Mouse (Mus musculus): ENCODE data around the gene Cdc37l1. TPM values are rescaled to one million over a fixed set of nuclear protein-coding genes. Genes with fewer than 3 reads are reported as not detected.

Gene Cdc37l1
- polyA plus RNA-seq, 1 experiment: 26.0 TPM

- TF ChIP-seq POLR2A (IDR thresholded peaks at IDR 0.05; ENCODE audit: control insufficient read depth, extremely low read depth, insufficient read depth, low read length, poor library complexity): no peak
- TF ChIP-seq CTCF (IDR thresholded peaks at IDR 0.05; ENCODE audit: borderline replicate concordance, control insufficient read depth, extremely low read depth, insufficient read depth, low read length, poor library complexity): no peak
- Histone ChIP-seq H3K36me3 (ENCODE audit: control insufficient read depth, insufficient read depth, low read length) (no peaks in the 10 kb centered on the region), H3K4me3 (ENCODE audit: control insufficient read depth, insufficient read depth, low read length) (peak overlapping the region; percentile 57), H3K27me3 (ENCODE audit: control insufficient read depth, insufficient read depth, low read length) (no peaks in the 10 kb centered on the region), H3K27ac (ENCODE audit: control insufficient read depth, insufficient read depth, low read length) (peak overlapping the region; percentile 32; the same call in 1 of the 2 replicates), H3K4me1 (replicated peaks; ENCODE audit: control insufficient read depth, insufficient read depth, low read length) (peaks cover 11% of the 10 kb centered on the region)
- WGBS: 24% methylated on average over 11 of the region's 11 CpGs
- DNase-seq: peak; percentile 64
Observed at GRCm38 (mm10) chr19:29066981-29067471, 76.9 kb downstream of the Cdc37l1 start.

DNA sequence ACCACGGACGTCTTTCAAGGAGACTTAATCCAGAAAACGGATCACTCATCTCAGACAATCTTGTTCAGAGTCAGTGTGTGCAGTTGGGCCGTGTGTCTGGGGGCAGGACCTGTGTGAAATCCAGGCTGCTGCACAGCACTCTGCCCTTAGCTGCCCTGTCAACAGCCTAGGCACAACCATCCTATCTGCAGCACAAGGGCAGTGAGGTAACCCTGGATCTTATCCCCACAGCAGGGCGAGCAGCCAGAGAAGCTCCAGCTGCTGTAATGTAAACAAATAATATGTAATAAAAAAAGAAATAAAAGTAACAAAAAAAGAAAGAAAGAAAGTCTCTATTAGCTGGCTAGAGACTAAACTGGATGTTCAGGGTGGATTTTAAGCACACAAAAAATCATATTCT is 79.0 kb downstream of the Cdc37l1 start:
- no peak overlapping the region for H3K27ac ChIP-seq (ENCODE audit: control insufficient read depth, insufficient read depth, low read length)
- DNase-seq: no peak
- TF ChIP-seq CTCF (IDR thresholded peaks at IDR 0.05; ENCODE audit: borderline replicate concordance, control insufficient read depth, extremely low read depth, insufficient read depth, low read length, poor library complexity): no peak
- TF ChIP-seq POLR2A (IDR thresholded peaks at IDR 0.05; ENCODE audit: control insufficient read depth, extremely low read depth, insufficient read depth, low read length, poor library complexity): no peak
- WGBS: 94% methylated on average over 5 of the region's 5 CpGs
- no peaks in the 10 kb centered on the region for H3K36me3 ChIP-seq (ENCODE audit: control insufficient read depth, insufficient read depth, low read length)
- no peaks in the 10 kb centered on the region for H3K27me3 ChIP-seq (ENCODE audit: control insufficient read depth, insufficient read depth, low read length)
- no peak overlapping the region for H3K4me3 ChIP-seq (ENCODE audit: control insufficient read depth, insufficient read depth, low read length)
- peaks cover 11% of the 10 kb centered on the region for H3K4me1 ChIP-seq (replicated peaks; ENCODE audit: control insufficient read depth, insufficient read depth, low read length)

DNA sequence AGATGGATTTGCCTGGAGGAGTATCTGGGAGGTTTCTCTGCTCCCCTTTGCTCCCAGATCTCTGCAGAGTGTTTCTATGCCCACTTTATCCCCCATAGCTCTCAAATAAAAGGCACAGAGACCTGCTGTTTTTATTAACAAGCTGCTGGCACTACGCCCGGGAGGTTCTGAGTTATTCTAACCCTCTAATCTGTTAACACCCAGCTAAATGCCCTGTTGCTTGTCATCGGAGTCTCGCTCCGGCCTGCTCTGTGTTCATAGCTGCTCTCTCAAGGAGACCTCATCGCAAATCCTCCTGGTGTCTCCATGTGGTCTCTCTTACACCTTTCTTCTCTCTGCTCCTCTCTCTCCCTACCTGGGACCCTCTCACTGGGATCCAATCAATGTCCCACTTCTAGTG is 84.7 kb downstream of the Cdc37l1 start:
- no peak overlapping the region for H3K27ac ChIP-seq (ENCODE audit: control insufficient read depth, insufficient read depth, low read length)

More for the DNA sequence above, 84.7 kb downstream of the Cdc37l1 start:
- TF ChIP-seq POLR2A (IDR thresholded peaks at IDR 0.05; ENCODE audit: control insufficient read depth, extremely low read depth, insufficient read depth, low read length, poor library complexity): no peak
- no peak for TF ChIP-seq CTCF (IDR thresholded peaks at IDR 0.05; ENCODE audit: borderline replicate concordance, control insufficient read depth, extremely low read depth, insufficient read depth, low read length, poor library complexity)
- Histone ChIP-seq H3K27me3 (ENCODE audit: control insufficient read depth, insufficient read depth, low read length) (no peaks in the 10 kb centered on the region), H3K36me3 (ENCODE audit: control insufficient read depth, insufficient read depth, low read length) (no peaks in the 10 kb centered on the region), H3K4me3 (ENCODE audit: control insufficient read depth, insufficient read depth, low read length) (no peak overlapping the region), H3K4me1 (replicated peaks; ENCODE audit: control insufficient read depth, insufficient read depth, low read length) (0 out of 2 replicates have a peak, but pooled peaks cover 2% of the 10 kb centered on the region)
- DNase-seq: no peak
- 98% methylated on average over 6 of the region's 6 CpGs for WGBS

Other genes with a start within 250 kb of the Cdc37l1 start
- 0.41 and 0.51 TPM in 2 replicates for gene Slc1a1, start 155.3 kb upstream of the Cdc37l1 start, polyA plus RNA-seq (2012; rRNA removed)
- 12.0 and 18.4 TPM in 2 replicates for gene Plpp6, start 26.4 kb upstream of the Cdc37l1 start, polyA plus RNA-seq (2012; rRNA removed)
- 0.78 and 1.5 TPM in 2 replicates for gene 4430402I18Rik, start 22.6 kb upstream of the Cdc37l1 start, polyA plus RNA-seq (2012; rRNA removed)
- gene Ak3, start 57.6 kb downstream of the Cdc37l1 start, polyA plus RNA-seq (2012; rRNA removed): 43.3 and 50.9 TPM in 2 replicates
- 14.4 and 20.4 TPM in 2 replicates for gene Rcl1, start 111.0 kb downstream of the Cdc37l1 start, polyA plus RNA-seq (2012; rRNA removed)

Data from thymus, adult 2 months (tissue).